Mouse (Mus musculus): ENCODE results near the gene Afmid. TPM values are rescaled to one million over a fixed set of nuclear protein-coding genes. Genes with fewer than 3 reads are reported as not detected.
A peak's percentile ranks its signal among the peaks of the same experiment; 100 is the strongest.
"Not testable (repeated sequence)": the region's sequence is repeated elsewhere in the genome, so short reads cannot be mapped to it uniquely, and the experiment has no call there.

Afmid gene
- total and polyA plus RNA-seq, 2 experiments from 2014 or later, result 3.6 to 8.8 TPM

GRCm38 (mm10) chr11:117783683-117784309 is 41.9 kb upstream of the Afmid start:
- H3K4me3 ChIP-seq (ENCODE audit: low read depth, low read length), result no peak overlapping the region
- H3K4me1 ChIP-seq (ENCODE audit: insufficient read depth), result peaks cover 7% of the 10 kb centered on the region; the same call in 1 of the 2 replicates
- H3K4me2 ChIP-seq (ENCODE audit: low read depth), result peak overlapping the region; percentile 57; the same call in 1 of the 2 replicates
- ATAC-seq (no peak), DNase-seq (no peak)
- TF ChIP-seq CTCF (IDR thresholded peaks at IDR 0.05; ENCODE audit: low read depth), result no peak
- H3K27ac ChIP-seq (ENCODE audit: low read depth, low read length), result no peak overlapping the region
- H3K27me3 ChIP-seq (ENCODE audit: insufficient read depth, low read length), result peaks cover 17% of the 10 kb centered on the region; the same call in 1 of the 2 replicates
- no peak overlapping the region for H3K9ac ChIP-seq
- no peaks in the 10 kb centered on the region for H3K36me3 ChIP-seq (ENCODE audit: insufficient read depth)
- WGBS, result 40% methylated on average over 10 of the region's 10 CpGs
- no peaks in the 10 kb centered on the region for H3K9me3 ChIP-seq (ENCODE audit: low read length)

GRCm38 (mm10) chr11:117786294-117786693 is 39.4 kb upstream of the Afmid start:
- Histone ChIP-seq H3K27ac (ENCODE audit: low read depth, low read length) (no peak overlapping the region), H3K9ac (no peak overlapping the region), H3K4me1 (ENCODE audit: insufficient read depth) (no peaks in the 10 kb centered on the region), H3K4me2 (ENCODE audit: low read depth) (no peak overlapping the region), H3K9me3 (ENCODE audit: low read length) (no peaks in the 10 kb centered on the region), H3K27me3 (ENCODE audit: insufficient read depth, low read length) (peaks cover 4% of the 10 kb centered on the region; the same call in 1 of the 2 replicates), H3K4me3 (ENCODE audit: low read depth, low read length) (no peak overlapping the region), H3K36me3 (ENCODE audit: insufficient read depth) (no peaks in the 10 kb centered on the region)
- peak; percentile 68 for TF ChIP-seq CTCF (IDR thresholded peaks at IDR 0.05; ENCODE audit: low read depth)
- 9% methylated on average over 10 of the region's 10 CpGs for WGBS
- no peak for ATAC-seq
- no peak for DNase-seq

GRCm38 (mm10) chr11:117788481-117788880 is 37.2 kb upstream of the Afmid start:
- not testable (repeated sequence) for H3K9ac ChIP-seq; H3K27me3 ChIP-seq (ENCODE audit: insufficient read depth, low read length); H3K36me3 ChIP-seq (ENCODE audit: insufficient read depth); H3K9me3 ChIP-seq (ENCODE audit: low read length); H3K4me3 ChIP-seq (ENCODE audit: low read depth, low read length); ATAC-seq; H3K4me1 ChIP-seq (ENCODE audit: insufficient read depth); DNase-seq; H3K4me2 ChIP-seq (ENCODE audit: low read depth); H3K27ac ChIP-seq (ENCODE audit: low read depth, low read length)
- WGBS, result 83% methylated on average over 7 of the region's 7 CpGs

GRCm38 (mm10) chr11:117790286-117790685 is 35.4 kb upstream of the Afmid start:
- H3K4me1 ChIP-seq (ENCODE audit: insufficient read depth), result no peaks in the 10 kb centered on the region
- no peak overlapping the region for H3K4me3 ChIP-seq (ENCODE audit: low read depth, low read length)
- no peaks in the 10 kb centered on the region for H3K27me3 ChIP-seq (ENCODE audit: insufficient read depth, low read length)
- ATAC-seq (peak; percentile 56), DNase-seq (peak; percentile 60)
- peak; percentile 75 for TF ChIP-seq CTCF (IDR thresholded peaks at IDR 0.05; ENCODE audit: low read depth)
- H3K9ac ChIP-seq, result no peak overlapping the region
- no peaks in the 10 kb centered on the region for H3K36me3 ChIP-seq (ENCODE audit: insufficient read depth)
- H3K9me3 ChIP-seq (ENCODE audit: low read length), result no peaks in the 10 kb centered on the region
- no peak overlapping the region for H3K4me2 ChIP-seq (ENCODE audit: low read depth)
- no peak overlapping the region for H3K27ac ChIP-seq (ENCODE audit: low read depth, low read length)
- WGBS, result 12% methylated on average over 14 of the region's 14 CpGs

- H3K4me2 ChIP-seq (ENCODE audit: low read depth), result no peak overlapping the region
- H3K4me1 ChIP-seq (ENCODE audit: insufficient read depth), result no peaks in the 10 kb centered on the region
- no peaks in the 10 kb centered on the region for H3K27me3 ChIP-seq (ENCODE audit: insufficient read depth, low read length)
- no peak overlapping the region for H3K27ac ChIP-seq (ENCODE audit: low read depth, low read length)
- H3K9ac ChIP-seq, result no peak overlapping the region
- TF ChIP-seq CTCF (IDR thresholded peaks at IDR 0.05; ENCODE audit: low read depth), result no peak
- no peak overlapping the region for H3K4me3 ChIP-seq (ENCODE audit: low read depth, low read length)
- no peak for DNase-seq
- no peak for ATAC-seq
- no peaks in the 10 kb centered on the region for H3K36me3 ChIP-seq (ENCODE audit: insufficient read depth)
- H3K9me3 ChIP-seq (ENCODE audit: low read length), result no peaks in the 10 kb centered on the region
- WGBS, result 45% methylated on average over 23 of the region's 23 CpGs
Measured at GRCm38 (mm10) chr11:117790703-117791440, 34.9 kb upstream of the Afmid start.

DNA sequence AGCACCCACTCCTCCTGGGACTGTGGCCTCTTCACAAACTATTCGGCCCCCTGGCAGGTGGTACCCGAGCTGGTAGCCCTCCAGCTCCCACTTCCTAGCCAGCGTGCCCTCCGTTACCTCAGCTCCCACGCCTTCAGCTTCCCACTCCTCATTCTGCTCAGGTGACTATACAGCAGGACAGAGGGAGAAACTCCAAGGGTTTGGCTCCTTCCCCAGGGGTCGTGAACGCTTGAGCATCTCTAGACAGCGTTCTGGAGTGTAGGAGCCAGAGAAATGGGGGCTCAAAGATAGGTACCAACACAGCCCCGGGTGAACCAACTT is 34.3 kb upstream of the Afmid start:
- no peaks in the 10 kb centered on the region for H3K4me1 ChIP-seq (ENCODE audit: insufficient read depth)
- no peak for ATAC-seq
- no peaks in the 10 kb centered on the region for H3K9me3 ChIP-seq (ENCODE audit: low read length)
- DNase-seq, result no peak
- no peak overlapping the region for H3K4me3 ChIP-seq (ENCODE audit: low read depth, low read length)
- H3K4me2 ChIP-seq (ENCODE audit: low read depth), result no peak overlapping the region
- no peak overlapping the region for H3K9ac ChIP-seq
- H3K27ac ChIP-seq (ENCODE audit: low read depth, low read length), result no peak overlapping the region
- H3K36me3 ChIP-seq (ENCODE audit: insufficient read depth), result no peaks in the 10 kb centered on the region
- H3K27me3 ChIP-seq (ENCODE audit: insufficient read depth, low read length), result no peaks in the 10 kb centered on the region
- 92% methylated on average over 9 of the region's 9 CpGs for WGBS
- no peak for TF ChIP-seq CTCF (IDR thresholded peaks at IDR 0.05; ENCODE audit: low read depth)

DNA sequence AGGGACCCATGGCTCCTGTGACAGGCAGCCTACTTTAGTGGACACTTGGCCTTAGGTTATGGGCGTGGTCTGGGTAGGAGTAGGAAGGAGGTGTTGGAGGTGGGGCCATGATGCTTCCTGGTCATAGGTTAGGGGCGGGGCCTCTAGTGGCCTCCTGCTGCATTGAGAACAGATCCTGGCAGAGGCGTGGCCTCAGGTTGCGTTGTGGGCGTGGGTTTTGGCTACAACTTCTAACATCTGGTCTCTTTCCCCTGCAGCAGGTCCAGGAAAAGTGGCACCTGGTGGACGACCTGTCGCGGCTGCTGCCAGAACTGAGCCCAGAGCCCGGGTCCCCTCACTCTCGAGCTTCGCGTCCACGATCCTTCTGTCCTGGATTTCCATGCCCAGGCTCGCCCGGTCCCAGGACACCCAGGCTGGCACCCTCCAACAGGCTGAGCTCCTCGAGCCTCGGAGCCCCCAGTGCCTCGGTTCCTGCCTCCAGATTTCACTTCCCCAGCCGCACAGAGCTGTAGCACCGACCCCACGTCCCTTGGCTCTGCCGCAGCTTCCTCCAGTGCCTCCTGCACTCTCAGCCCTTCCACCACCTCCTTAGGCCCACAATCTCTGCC is 33.3 kb upstream of the Afmid start:
- no peak for ATAC-seq
- Histone ChIP-seq H3K36me3 (ENCODE audit: insufficient read depth) (no peaks in the 10 kb centered on the region), H3K27me3 (ENCODE audit: insufficient read depth, low read length) (no peaks in the 10 kb centered on the region), H3K9me3 (ENCODE audit: low read length) (no peaks in the 10 kb centered on the region), H3K27ac (ENCODE audit: low read depth, low read length) (no peak overlapping the region), H3K4me3 (ENCODE audit: low read depth, low read length) (no peak overlapping the region), H3K4me2 (ENCODE audit: low read depth) (no peak overlapping the region), H3K9ac (no peak overlapping the region), H3K4me1 (ENCODE audit: insufficient read depth) (no peaks in the 10 kb centered on the region)
- WGBS, result 10% methylated on average over 22 of the region's 22 CpGs
- TF ChIP-seq CTCF (IDR thresholded peaks at IDR 0.05; ENCODE audit: low read depth), result no peak
- DNase-seq, result no peak
